Mouse (Mus musculus): Measurements from ENCODE around the gene Shisa5.

Gene Shisa5

GRCm38 (mm10) chr9:109052490-109053260 lies 14.3 kb downstream of the Shisa5 start:
- intact Hi-C loops (cut with DNase I): no loop called here

- intact Hi-C loops (cut with DNase I): no loop called here
These were observed 15.0 kb downstream of the Shisa5 start for GRCm38 (mm10) chr9:109053366-109053765.

GRCm38 (mm10) chr9:109053851-109054250 lies 15.5 kb downstream of the Shisa5 start:
- intact Hi-C loops (cut with DNase I): no loop called here

- intact Hi-C loops (cut with DNase I): loop anchor here (5.0 kb wide), 2 partner anchors 52 to 117 kb away; partner anchors contain the start of gene Uqcrc1
These were observed 16.3 kb downstream of the Shisa5 start for GRCm38 (mm10) chr9:109054712-109055111.

GRCm38 (mm10) chr9:109055271-109056030 lies 17.1 kb downstream of the Shisa5 start:
- intact Hi-C loops (cut with DNase I): loop anchor here (5.0 kb wide), 2 partner anchors 53 to 118 kb away; partner anchors contain the start of gene Uqcrc1

- intact Hi-C loops (cut with DNase I): loop anchor here (5.0 kb wide), 2 partner anchors 54 to 119 kb away; partner anchors contain the start of gene Uqcrc1
These were observed 17.8 kb downstream of the Shisa5 start for GRCm38 (mm10) chr9:109056081-109056690.

GRCm38 (mm10) chr9:109056916-109057315 lies 18.6 kb downstream of the Shisa5 start:
- intact Hi-C loops (cut with DNase I): loop anchor here (5.0 kb wide), 2 partner anchors 55 to 120 kb away; partner anchors contain the start of gene Uqcrc1

- intact Hi-C loops (cut with DNase I): loop anchor here (5.0 kb wide), 2 partner anchors 55 to 120 kb away; partner anchors contain the start of gene Uqcrc1
These were observed 19.2 kb downstream of the Shisa5 start for GRCm38 (mm10) chr9:109057543-109057942.

- intact Hi-C loops (cut with DNase I): loop anchor here (5.0 kb wide), 2 partner anchors 56 to 121 kb away; partner anchors contain the start of gene Uqcrc1
These were observed 19.8 kb downstream of the Shisa5 start for GRCm38 (mm10) chr9:109058006-109058765.

- intact Hi-C loops (cut with DNase I): loop anchor here (5.0 kb wide), 2 partner anchors 57 to 122 kb away; partner anchors contain the start of gene Uqcrc1
These were observed 21.0 kb downstream of the Shisa5 start, which contains the start of gene Trex1 for GRCm38 (mm10) chr9:109059136-109059903. TSS of gene Trex1 (minus strand) at chr9:109059734.

GRCm38 (mm10) chr9:109060184-109060897 lies 22.0 kb downstream of the Shisa5 start:
- intact Hi-C loops (cut with DNase I): no loop called here

GRCm38 (mm10) chr9:109060898-109061295 lies 22.5 kb downstream of the Shisa5 start:
- intact Hi-C loops (cut with DNase I): no loop called here

GRCm38 (mm10) chr9:109068095-109068735 lies 29.9 kb downstream of the Shisa5 start:
- intact Hi-C loops (cut with DNase I): no loop called here

GRCm38 (mm10) chr9:109073661-109074573 lies 35.6 kb downstream of the Shisa5 start, which contains the start of gene Atrip:
TSS of gene Atrip (minus strand) at chr9:109074124.
- intact Hi-C loops (cut with DNase I): no loop called here

GRCm38 (mm10) chr9:109080516-109080915 lies 42.2 kb downstream of the Shisa5 start:
- intact Hi-C loops (cut with DNase I): no loop called here

- intact Hi-C loops (cut with DNase I): no loop called here
These were observed 43.4 kb downstream of the Shisa5 start for GRCm38 (mm10) chr9:109081749-109082123.

- intact Hi-C loops (cut with DNase I): no loop called here
These were observed 43.9 kb downstream of the Shisa5 start, which contains the start of the genes Ccdc51 and Tma7 for GRCm38 (mm10) chr9:109082124-109082800. TSS of gene Ccdc51 (plus strand) at chr9:109082493. TSS of gene Tma7 (minus strand) at chr9:109082587.

All from adrenal gland (tissue).